Mouse (Mus musculus) thymus, adult 2 months (tissue): ENCODE measurements around the gene Calhm3.

Experiments used
- CTCF ChIP-seq: fragments of 200-500 bp; IDR thresholded peaks from 2 replicates; pipeline ENCODE4 v1.5.1; 2012; ENCODE audit warnings: mild to moderate bottlenecking, control low read depth, low read length, moderate library complexity, borderline replicate concordance; ENCODE audit not compliant: control insufficient read depth, poor library complexity, insufficient read depth; ENCODE audit errors: extremely low read depth
- POLR2A ChIP-seq: fragments of 200-500 bp; IDR thresholded peaks from 2 replicates; pipeline ENCODE4 v1.6.1; 2012; ENCODE audit warnings: mild to moderate bottlenecking, low read length, control low read depth, moderate library complexity; ENCODE audit not compliant: control insufficient read depth, poor library complexity, insufficient read depth; ENCODE audit errors: extremely low read depth

GRCm38 (mm10) chr19:47122802-47123201, 34.8 kb downstream of the Calhm3 start:
- TF ChIP-seq POLR2A (no peak), CTCF (no peak)
